Mouse (Mus musculus): ENCODE data around the gene Pon1. TPM values are rescaled to one million over a fixed set of nuclear protein-coding genes. Genes with fewer than 3 reads are reported as not detected.
"Not testable (repeated sequence)": the region's sequence is repeated elsewhere in the genome, so short reads cannot be mapped to it uniquely, and the experiment has no call there.

The Pon1 gene
- polyA plus RNA-seq (2014; fragmentation: Nextera tagmentation; extraction: Ambion mirVana) = 0.08 and 0.18 TPM in 2 replicates

- H3K9ac ChIP-seq (ENCODE audit: low read length) = no peak within 1 kb of the TSS
- 0 out of 2 replicates have a peak, but pooled peaks have one; percentile 27 for ATAC-seq (ENCODE audit: low FRiP score)
Measured at GRCm38 (mm10) chr6:5193693-5194092, at the start of gene Pon1. Gene Pon1, minus strand, starts transcription at chr6:5193946.

DNA sequence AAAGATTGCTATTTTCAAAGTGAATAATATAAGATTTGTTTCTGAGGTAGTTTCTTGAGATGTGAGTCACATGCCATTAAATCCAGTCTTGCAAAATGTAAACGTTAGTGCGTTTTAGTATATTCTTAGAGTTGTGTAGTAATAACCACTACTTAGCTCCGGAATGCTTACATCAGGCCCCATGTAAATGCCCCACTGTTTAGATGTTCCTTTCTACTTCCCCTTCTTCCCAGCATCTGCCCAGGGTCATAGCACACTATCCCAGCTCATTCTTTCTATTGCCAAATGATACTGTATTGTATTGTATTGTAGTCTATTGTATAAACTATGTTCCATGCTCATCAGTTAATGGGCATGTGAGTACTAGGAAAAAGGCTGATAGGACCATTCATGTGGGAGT lies 45.1 kb upstream of the Pon1 start:
- Histone ChIP-seq H3K27ac (ENCODE audit: low read depth, low read length) (no peak overlapping the region), H3K4me1 (ENCODE audit: control insufficient read depth, insufficient read depth, low read length) (no peaks in the 10 kb centered on the region), H3K27me3 (ENCODE audit: control insufficient read depth, insufficient read depth, low read length) (no peaks in the 10 kb centered on the region), H3K9ac (ENCODE audit: low read length) (no peak overlapping the region), H3K9me3 (ENCODE audit: control insufficient read depth, low read length) (no peaks in the 10 kb centered on the region), H3K36me3 (ENCODE audit: control insufficient read depth, insufficient read depth, low read length) (no peaks in the 10 kb centered on the region), H3K4me2 (no peak overlapping the region), H3K4me3 (ENCODE audit: low read depth, low read length) (no peak overlapping the region)
- 98% methylated on average over 3 of the region's 3 CpGs for WGBS
- no peak for ATAC-seq (ENCODE audit: low FRiP score)
- no peak for DNase-seq (ENCODE audit: low spot score, missing footprints)

More at GRCm38 (mm10) chr6:5193693-5194092, at the start of gene Pon1:
- DNase-seq (ENCODE audit: low spot score, missing footprints) = no peak
- no peaks in the 10 kb centered on the region for H3K27me3 ChIP-seq (ENCODE audit: control insufficient read depth, insufficient read depth, low read length)
- no peaks in the 10 kb centered on the region for H3K36me3 ChIP-seq (ENCODE audit: control insufficient read depth, insufficient read depth, low read length)
- H3K9me3 ChIP-seq (ENCODE audit: control insufficient read depth, low read length) = no peaks in the 10 kb centered on the region
- no peak within 1 kb of the TSS for H3K27ac ChIP-seq (ENCODE audit: low read depth, low read length)
- no peak within 1 kb of the TSS for H3K4me2 ChIP-seq
- 33% methylated on average over 5 of the region's 5 CpGs for WGBS
- no peaks in the 10 kb centered on the region; the same call in 1 of the 2 replicates for H3K4me1 ChIP-seq (ENCODE audit: control insufficient read depth, insufficient read depth, low read length)
- H3K4me3 ChIP-seq (ENCODE audit: low read depth, low read length) = no peak within 1 kb of the TSS

- Histone ChIP-seq H3K36me3 (ENCODE audit: control insufficient read depth, insufficient read depth, low read length) (no peaks in the 10 kb centered on the region), H3K4me2 (no peak overlapping the region), H3K4me3 (ENCODE audit: low read depth, low read length) (no peak overlapping the region), H3K9ac (ENCODE audit: low read length) (no peak overlapping the region), H3K27me3 (ENCODE audit: control insufficient read depth, insufficient read depth, low read length) (no peaks in the 10 kb centered on the region), H3K9me3 (ENCODE audit: control insufficient read depth, low read length) (no peaks in the 10 kb centered on the region), H3K4me1 (ENCODE audit: control insufficient read depth, insufficient read depth, low read length) (no peaks in the 10 kb centered on the region), H3K27ac (ENCODE audit: low read depth, low read length) (no peak overlapping the region)
- ATAC-seq (ENCODE audit: low FRiP score) = no peak
- DNase-seq (ENCODE audit: low spot score, missing footprints) = no peak
- WGBS = 85% methylated on average over 4 of the region's 4 CpGs
Measured at GRCm38 (mm10) chr6:5237510-5237909, 43.8 kb upstream of the Pon1 start.

GRCm38 (mm10) chr6:5236843-5237371 lies 43.2 kb upstream of the Pon1 start:
- no peak overlapping the region for H3K4me2 ChIP-seq
- 80% methylated on average over 8 of the region's 8 CpGs for WGBS
- DNase-seq (ENCODE audit: low spot score, missing footprints) (no peak), ATAC-seq (ENCODE audit: low FRiP score) (no peak)
- H3K27me3 ChIP-seq (ENCODE audit: control insufficient read depth, insufficient read depth, low read length) = no peaks in the 10 kb centered on the region
- no peak overlapping the region for H3K27ac ChIP-seq (ENCODE audit: low read depth, low read length)
- no peaks in the 10 kb centered on the region for H3K36me3 ChIP-seq (ENCODE audit: control insufficient read depth, insufficient read depth, low read length)
- H3K9ac ChIP-seq (ENCODE audit: low read length) = no peak overlapping the region
- H3K4me1 ChIP-seq (ENCODE audit: control insufficient read depth, insufficient read depth, low read length) = no peaks in the 10 kb centered on the region
- no peak overlapping the region for H3K4me3 ChIP-seq (ENCODE audit: low read depth, low read length)
- no peaks in the 10 kb centered on the region for H3K9me3 ChIP-seq (ENCODE audit: control insufficient read depth, low read length)

DNA sequence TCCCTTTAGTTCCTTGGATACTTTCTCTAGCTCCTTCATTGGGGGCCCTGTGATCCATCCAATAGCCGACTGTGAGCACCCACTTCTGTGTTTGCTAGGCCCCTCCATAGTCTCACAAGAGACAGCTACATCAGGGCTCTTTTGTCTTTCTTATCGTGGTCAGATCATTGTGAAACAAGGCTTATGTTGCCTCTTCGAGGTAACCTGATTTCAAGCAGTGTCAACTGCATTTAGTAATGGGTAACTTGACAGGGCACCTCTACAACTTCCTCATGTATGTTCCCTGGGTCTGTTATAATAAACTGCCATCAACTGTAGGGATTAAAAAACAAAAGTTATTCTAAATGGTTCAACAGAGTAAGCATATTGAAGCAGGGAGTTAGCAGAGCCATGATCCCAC lies 40.8 kb upstream of the Pon1 start:
- H3K27me3 ChIP-seq (ENCODE audit: control insufficient read depth, insufficient read depth, low read length) = no peaks in the 10 kb centered on the region
- 83% methylated on average over 3 of the region's 3 CpGs for WGBS
- no peaks in the 10 kb centered on the region for H3K9me3 ChIP-seq (ENCODE audit: control insufficient read depth, low read length)
- no peak overlapping the region for H3K4me2 ChIP-seq
- H3K4me3 ChIP-seq (ENCODE audit: low read depth, low read length) = no peak overlapping the region
- no peaks in the 10 kb centered on the region for H3K4me1 ChIP-seq (ENCODE audit: control insufficient read depth, insufficient read depth, low read length)
- H3K36me3 ChIP-seq (ENCODE audit: control insufficient read depth, insufficient read depth, low read length) = no peaks in the 10 kb centered on the region
- ATAC-seq (ENCODE audit: low FRiP score) (no peak), DNase-seq (ENCODE audit: low spot score, missing footprints) (no peak)
- H3K27ac ChIP-seq (ENCODE audit: low read depth, low read length) = no peak overlapping the region
- H3K9ac ChIP-seq (ENCODE audit: low read length) = no peak overlapping the region

DNA sequence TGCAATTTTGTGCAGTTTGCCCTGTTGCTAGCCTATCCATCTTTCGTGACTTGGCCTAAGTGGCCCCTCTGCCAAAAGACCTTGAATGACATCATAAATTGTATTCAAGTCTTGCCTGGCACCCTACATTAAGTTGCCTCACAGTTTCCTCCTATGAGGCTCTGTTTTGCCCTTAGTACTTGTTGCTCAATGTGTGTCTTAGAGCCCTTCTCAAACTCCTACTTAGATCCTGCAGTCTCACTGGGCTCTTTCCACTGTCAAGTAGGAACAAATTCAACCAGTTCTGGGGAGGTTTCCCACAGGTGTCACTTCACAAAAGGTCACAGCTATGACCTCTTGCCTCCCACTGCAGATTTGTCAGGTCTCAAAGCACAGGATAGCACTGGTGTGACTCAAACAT lies 40.1 kb upstream of the Pon1 start:
- Histone ChIP-seq H3K27me3 (ENCODE audit: control insufficient read depth, insufficient read depth, low read length) (no peaks in the 10 kb centered on the region), H3K4me3 (ENCODE audit: low read depth, low read length) (no peak overlapping the region), H3K9ac (ENCODE audit: low read length) (no peak overlapping the region), H3K36me3 (ENCODE audit: control insufficient read depth, insufficient read depth, low read length) (no peaks in the 10 kb centered on the region), H3K4me1 (ENCODE audit: control insufficient read depth, insufficient read depth, low read length) (no peaks in the 10 kb centered on the region), H3K4me2 (no peak overlapping the region), H3K9me3 (ENCODE audit: control insufficient read depth, low read length) (no peaks in the 10 kb centered on the region), H3K27ac (ENCODE audit: low read depth, low read length) (no peak overlapping the region)
- 96% methylated on average over 1 of the region's 1 CpGs for WGBS
- ATAC-seq (ENCODE audit: low FRiP score) (no peak), DNase-seq (ENCODE audit: low spot score, missing footprints) (no peak)

DNA sequence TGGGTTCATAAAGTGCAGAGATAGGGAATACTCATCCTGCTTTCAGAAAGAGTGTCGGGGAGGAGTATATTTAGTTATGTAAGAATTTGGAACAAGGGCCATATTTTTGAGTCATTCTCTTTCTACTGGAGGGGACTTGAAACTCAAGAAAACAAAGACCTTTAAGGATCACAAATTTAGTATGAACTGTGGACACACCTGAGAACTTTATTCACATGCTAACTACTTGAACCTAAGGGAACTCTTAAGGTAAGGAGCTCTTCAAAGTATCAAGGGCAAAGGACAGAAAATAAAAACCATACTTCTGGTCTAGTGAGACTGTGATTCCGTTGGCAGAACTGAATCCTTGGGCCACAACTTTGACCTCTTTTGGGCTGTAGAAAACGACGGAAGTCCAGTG lies 38.3 kb upstream of the Pon1 start:
- Histone ChIP-seq H3K27me3 (ENCODE audit: control insufficient read depth, insufficient read depth, low read length) (no peaks in the 10 kb centered on the region), H3K4me2 (no peak overlapping the region), H3K36me3 (ENCODE audit: control insufficient read depth, insufficient read depth, low read length) (no peaks in the 10 kb centered on the region), H3K9ac (ENCODE audit: low read length) (no peak overlapping the region), H3K27ac (ENCODE audit: low read depth, low read length) (no peak overlapping the region), H3K4me3 (ENCODE audit: low read depth, low read length) (no peak overlapping the region), H3K4me1 (ENCODE audit: control insufficient read depth, insufficient read depth, low read length) (no peaks in the 10 kb centered on the region), H3K9me3 (ENCODE audit: control insufficient read depth, low read length) (no peaks in the 10 kb centered on the region)
- 87% methylated on average over 4 of the region's 4 CpGs for WGBS
- no peak for ATAC-seq (ENCODE audit: low FRiP score)
- DNase-seq (ENCODE audit: low spot score, missing footprints) = no peak

DNA sequence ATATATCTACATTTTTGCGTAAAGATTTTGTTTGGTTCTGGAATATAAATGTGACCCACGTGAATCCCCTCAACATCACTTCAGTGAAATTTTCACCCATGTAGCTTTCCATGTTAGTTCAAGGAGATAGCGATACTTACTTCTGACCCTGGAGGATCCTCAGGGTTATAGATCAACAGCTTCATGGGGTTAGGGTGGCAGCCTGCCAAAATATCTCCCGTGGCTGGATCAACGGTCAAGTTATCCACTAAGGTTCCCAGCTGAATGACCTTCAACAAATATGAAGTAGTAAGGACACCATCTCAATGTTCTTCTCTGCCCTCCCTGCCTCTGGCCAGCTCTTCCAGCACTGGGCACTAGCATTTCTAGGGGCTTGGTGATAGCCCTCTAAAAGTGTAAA lies 36.5 kb upstream of the Pon1 start:
- H3K27ac ChIP-seq (ENCODE audit: low read depth, low read length) = no peak overlapping the region
- no peaks in the 10 kb centered on the region for H3K9me3 ChIP-seq (ENCODE audit: control insufficient read depth, low read length)
- 89% methylated on average over 5 of the region's 5 CpGs for WGBS
- H3K27me3 ChIP-seq (ENCODE audit: control insufficient read depth, insufficient read depth, low read length) = no peaks in the 10 kb centered on the region
- H3K36me3 ChIP-seq (ENCODE audit: control insufficient read depth, insufficient read depth, low read length) = no peaks in the 10 kb centered on the region
- H3K4me1 ChIP-seq (ENCODE audit: control insufficient read depth, insufficient read depth, low read length) = no peaks in the 10 kb centered on the region
- H3K4me2 ChIP-seq = no peak overlapping the region
- no peak for ATAC-seq (ENCODE audit: low FRiP score)
- DNase-seq (ENCODE audit: low spot score, missing footprints) = no peak
- no peak overlapping the region for H3K9ac ChIP-seq (ENCODE audit: low read length)
- no peak overlapping the region for H3K4me3 ChIP-seq (ENCODE audit: low read depth, low read length)

DNA sequence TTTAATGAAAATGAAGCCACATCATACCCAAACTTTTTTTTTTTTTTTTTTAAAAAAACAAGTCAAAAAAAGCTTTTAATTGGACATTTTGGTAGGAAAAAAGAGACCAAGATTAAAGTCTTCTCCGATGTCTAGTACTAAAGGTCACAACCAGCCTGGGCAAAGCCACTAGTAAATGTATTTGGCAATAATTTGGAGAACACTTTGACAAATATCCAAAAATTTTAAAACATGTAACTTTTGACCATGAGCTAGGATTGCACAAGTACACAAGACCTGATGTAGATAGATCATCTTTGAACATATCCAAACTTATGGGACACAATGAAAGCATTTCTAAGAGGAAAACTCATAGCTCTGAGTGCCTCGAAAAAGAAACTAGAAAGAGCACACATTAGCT lies 29.8 kb upstream of the Pon1 start:
- 85% methylated on average over 2 of the region's 2 CpGs for WGBS
- not testable (repeated sequence) for ATAC-seq (ENCODE audit: low FRiP score)

More for the DNA sequence above, 29.8 kb upstream of the Pon1 start:
- not testable (repeated sequence) for H3K9ac ChIP-seq (ENCODE audit: low read length); H3K4me3 ChIP-seq (ENCODE audit: low read depth, low read length); H3K27ac ChIP-seq (ENCODE audit: low read depth, low read length); H3K4me1 ChIP-seq (ENCODE audit: control insufficient read depth, insufficient read depth, low read length); H3K4me2 ChIP-seq; DNase-seq (ENCODE audit: low spot score, missing footprints); H3K27me3 ChIP-seq (ENCODE audit: control insufficient read depth, insufficient read depth, low read length); H3K9me3 ChIP-seq (ENCODE audit: control insufficient read depth, low read length); H3K36me3 ChIP-seq (ENCODE audit: control insufficient read depth, insufficient read depth, low read length)
